ENCODE assay signal across 14 mouse cellular contexts in the genomic region with DNA sequence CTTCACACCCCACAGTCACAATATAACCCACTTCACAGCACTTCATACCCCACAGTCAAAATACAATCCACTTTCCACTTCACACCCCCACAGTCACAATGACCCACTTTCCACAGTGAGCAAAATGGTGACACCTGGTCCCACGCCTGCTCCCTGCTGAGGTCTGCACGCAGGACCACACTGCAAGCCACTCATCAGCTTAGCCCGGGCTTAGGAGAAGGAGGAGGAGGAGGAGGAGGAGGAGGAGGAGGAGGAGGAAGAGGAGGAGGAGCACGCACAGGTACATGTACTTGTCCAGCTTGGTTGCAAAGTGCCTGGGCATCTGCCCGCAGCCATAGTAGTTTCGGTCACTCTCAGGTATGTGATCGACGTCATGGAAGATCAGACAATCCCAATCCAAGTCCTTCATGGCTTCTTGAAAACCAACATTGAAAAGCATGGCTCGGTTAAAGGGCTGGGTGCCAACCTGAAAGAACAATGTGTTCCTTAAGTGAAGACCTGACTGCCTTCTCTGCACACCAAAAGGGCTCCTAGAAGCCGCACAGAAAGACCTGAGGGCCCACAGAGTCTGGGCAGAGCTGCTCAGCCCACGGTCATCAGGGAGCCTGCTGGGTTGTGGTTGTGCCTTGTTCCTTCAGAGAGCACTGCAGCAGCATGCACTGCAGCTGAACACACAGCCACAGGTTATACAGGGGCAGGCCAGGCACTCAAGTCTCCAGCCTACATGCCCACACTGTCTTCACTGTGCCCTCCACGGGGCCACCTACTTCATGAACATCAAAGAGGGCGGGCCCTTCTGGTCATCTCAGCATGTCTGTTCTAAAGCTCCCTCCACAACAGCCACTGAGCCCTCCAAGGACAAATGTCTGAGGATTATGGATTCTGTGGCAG. TPM values are rescaled to one million over a fixed set of nuclear protein-coding genes. Genes with fewer than 3 reads are reported as not detected.
DNase-seq lines count a peak whose midpoint lies in the region; ATAC-seq and TF ChIP-seq lines count a peak whose summit lies in the region.
"Had no signal": no experiment of that assay in that cellular context is flagged by ENCODE, and none has a peak within 500 bp of the region (broad histone marks: within the 10 kb centered on the region; RNA-seq: fewer than 3 reads in every experiment).

No protein-coding gene starts in this region.

- H3K36me3 ChIP-seq in kidney, embryonic 15.5 days, result peaks cover 62% of the 10 kb centered on the region
- peaks cover 32% of the 10 kb centered on the region for H3K36me3 ChIP-seq in liver, postnatal 0 days (replicated peaks; ENCODE audit: insufficient read depth, low read length)
- H3K36me3 ChIP-seq: G1E had no signal

- peak; percentile 29 for DNase-seq in cerebellum, adult 11 months
- peak; percentile 1 to 2 for DNase-seq in layer of hippocampus, adult 8-10 months (ENCODE audit: low spot score in 2 of 2)
- no peak for DNase-seq in layer of hippocampus, postnatal 14 days (ENCODE audit: low spot score in 2 of 2)
- DNase-seq in adrenal gland, postnatal 10 days, result peak; percentile 10
- no peak for DNase-seq in liver, postnatal 0 days
- DNase-seq in heart, postnatal 25 days (ENCODE audit: low spot score), result no peak

- TF ChIP-seq CTCF in liver, postnatal 0 days (IDR thresholded peaks at IDR 0.05; ENCODE audit: low read depth), result no peak

- 0 out of 2 replicates have a peak overlapping the region, but pooled peaks have one; percentile 2 for H3K9ac ChIP-seq in kidney, embryonic 15.5 days
- H3K9ac ChIP-seq in liver, postnatal 0 days (replicated peaks), result no peak overlapping the region
- H3K9ac ChIP-seq: liver, embryonic 15.5 days; neural tube, embryonic 12.5 days had no signal

- no peaks in the 10 kb centered on the region for H3K9me3 ChIP-seq in kidney, embryonic 15.5 days (replicated peaks)
- H3K9me3 ChIP-seq in liver, postnatal 0 days (ENCODE audit: low read length), result no peaks in the 10 kb centered on the region
- H3K9me3 ChIP-seq: G1E; liver, embryonic 15.5 days; megakaryocyte, embryonic 14.5 days; neural tube, embryonic 12.5 days had no signal

- no peak overlapping the region for H3K4me3 ChIP-seq in kidney, embryonic 15.5 days (replicated peaks)
- no peak overlapping the region for H3K4me3 ChIP-seq in liver, postnatal 0 days (ENCODE audit: low read depth, low read length)
- H3K4me3 ChIP-seq: erythroblast, embryonic 14.5 days; liver, embryonic 15.5 days; megakaryocyte, embryonic 14.5 days; neural tube, embryonic 12.5 days had no signal

- H3K4me2 ChIP-seq in kidney, embryonic 15.5 days, result no peak overlapping the region
- no peak overlapping the region for H3K4me2 ChIP-seq in liver, postnatal 0 days (ENCODE audit: low read depth, low read length)
- H3K4me2 ChIP-seq: liver, embryonic 15.5 days; neural tube, embryonic 12.5 days had no signal

- H3K4me1 ChIP-seq in kidney, embryonic 15.5 days, result peaks cover 22% of the 10 kb centered on the region
- H3K4me1 ChIP-seq in liver, postnatal 0 days (ENCODE audit: insufficient read depth), result peaks cover 9% of the 10 kb centered on the region; the same call in 1 of the 2 replicates

- no peak for TF ChIP-seq EP300 in liver, postnatal 0 days (IDR thresholded peaks at IDR 0.05; ENCODE audit: low read depth)

- no peak overlapping the region for H3K27ac ChIP-seq in kidney, embryonic 15.5 days
- no peak overlapping the region for H3K27ac ChIP-seq in liver, postnatal 0 days (ENCODE audit: low read depth)
- H3K27ac ChIP-seq: liver, embryonic 15.5 days; neural tube, embryonic 12.5 days had no signal

- no peaks in the 10 kb centered on the region for H3K27me3 ChIP-seq in kidney, embryonic 15.5 days
- no peaks in the 10 kb centered on the region for H3K27me3 ChIP-seq in liver, postnatal 0 days (ENCODE audit: insufficient read depth, low read length)
- H3K27me3 ChIP-seq: liver, embryonic 15.5 days; neural tube, embryonic 12.5 days had no signal

- intact Hi-C loops in heart, postnatal 25 days (cut with DNase I), result no loop called here

- ATAC-seq in cerebellum, adult (ENCODE audit: insufficient number of reproducible peaks, low FRiP score, low TSS enrichment), result no peak
- no peak for ATAC-seq in kidney, embryonic 15.5 days (replicated peaks; ENCODE audit: low FRiP score)
- no peak for ATAC-seq in liver, postnatal 0 days
- ATAC-seq: hindbrain, embryonic 16.5 days had no signal

- WGBS in kidney, embryonic 15.5 days, result 86% methylated on average over 13 of the region's 13 CpGs
- WGBS in liver, postnatal 0 days (ENCODE audit: insufficient replicate concordance), result 81% methylated on average over 13 of the region's 13 CpGs

RNA-seq across cellular contexts. Expression of gene B4galt5, which starts 43.4 kb away (rescaled TPM):
- 10 to 100 TPM; 34.6 to 43.0 (median 39.7) TPM for total RNA-seq in layer of hippocampus, adult 8-10 months (2022)
- total RNA-seq in layer of hippocampus, postnatal 14 days (2021), result 10 to 100 TPM; 58.8 to 60.5 TPM
- 10 to 100 TPM; 55.5 to 76.9 TPM for total RNA-seq in adrenal gland, postnatal 10 days (2021)
- 9.6 and 12.7 TPM in 2 replicates for polyA plus RNA-seq in kidney, embryonic 15.5 days (2015; fragmentation: Nextera tagmentation; extraction: Ambion mirVana)
- polyA plus RNA-seq in liver, postnatal 0 days (2015; fragmentation: Nextera tagmentation; extraction: Ambion mirVana), result 3.2 and 4.2 TPM in 2 replicates
- 10 to 100 TPM; 12.7 to 14.6 TPM for total RNA-seq in heart, postnatal 25 days (2021)

Comparison
In these comparisons a context has a peak if more than half of its experiments do, and no peak if none do; other contexts are left out.
1. DNase-seq: peak in cerebellum, adult 11 months (single experiment), layer of hippocampus, adult 8-10 months (2 of 2) and adrenal gland, postnatal 10 days (single experiment); none in layer of hippocampus, postnatal 14 days (0 of 2), liver, postnatal 0 days (single experiment) and heart, postnatal 25 days (single experiment).